Mouse (Mus musculus): ENCODE results near the gene Tubgcp6.

Tubgcp6 gene

GRCm38 (mm10) chr15:89103921-89104320, 19.0 kb downstream of the Tubgcp6 start:
- DNase-seq (ENCODE audit: low read depth, low spot score): no peak

DNA sequence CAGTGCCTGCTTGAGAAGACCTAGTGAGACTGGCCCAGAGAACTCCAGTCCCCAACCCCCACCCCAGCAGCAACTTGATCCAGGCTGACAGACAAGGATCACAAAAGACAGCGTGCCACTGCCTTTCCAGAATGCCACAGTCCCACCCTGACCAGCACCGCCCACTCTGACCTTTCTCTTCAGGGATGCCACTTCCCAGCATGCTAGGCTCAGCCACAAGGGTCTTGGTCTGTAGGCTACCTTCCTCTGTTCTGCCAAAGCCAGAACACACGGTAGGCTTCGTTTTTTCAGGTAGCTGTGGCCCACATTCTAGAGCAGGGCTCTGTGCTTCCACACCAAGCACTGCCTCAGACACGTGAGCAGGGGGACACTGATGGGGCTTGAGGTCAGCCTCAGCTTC, 20.3 kb downstream of the Tubgcp6 start:
- no peak for DNase-seq (ENCODE audit: low read depth, low spot score)

- no peak for DNase-seq (ENCODE audit: low read depth, low spot score)
Observed at GRCm38 (mm10) chr15:89100823-89101222, 22.1 kb downstream of the Tubgcp6 start.

DNA sequence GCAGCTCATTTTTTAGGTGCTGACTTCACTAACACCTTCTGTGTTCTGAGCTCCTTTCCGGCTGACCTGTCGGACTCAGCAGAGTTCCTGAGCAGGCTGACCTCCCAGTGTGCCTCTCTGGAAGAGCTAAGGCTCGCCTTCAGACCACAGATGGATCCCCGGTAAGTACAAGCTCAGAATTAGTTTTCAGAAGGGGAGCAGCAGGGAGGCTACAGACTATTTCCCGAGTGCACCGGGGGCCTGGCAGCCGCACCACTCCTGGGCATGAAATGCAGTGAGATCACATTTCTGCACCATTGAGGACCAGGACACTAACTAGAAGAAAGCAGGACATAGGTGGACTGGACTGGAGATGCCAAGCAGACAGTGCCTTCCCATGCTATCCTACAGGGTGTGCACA, 24.3 kb downstream of the Tubgcp6 start:
- DNase-seq (ENCODE audit: low read depth, low spot score): no peak

DNA sequence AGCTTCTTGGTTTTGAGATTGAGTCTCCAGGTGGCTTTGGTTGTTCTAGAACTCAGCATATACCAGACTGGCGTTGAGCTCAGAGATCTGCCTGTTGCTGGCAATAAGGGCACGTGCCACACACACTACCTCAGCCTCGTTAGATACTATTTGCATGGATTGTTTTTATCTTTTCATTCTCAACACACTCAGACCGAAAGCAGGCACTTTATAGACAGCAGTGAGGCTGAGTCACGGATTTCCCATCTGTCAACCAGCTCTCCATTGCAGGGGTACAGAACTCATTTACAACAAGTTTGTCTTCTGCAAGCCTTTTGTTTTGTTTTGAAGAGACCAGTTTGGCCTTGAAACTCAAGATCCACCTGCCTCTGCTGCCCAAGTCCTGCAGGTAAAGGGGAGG, 25.5 kb downstream of the Tubgcp6 start:
- DNase-seq (ENCODE audit: low read depth, low spot score): no peak

DNA sequence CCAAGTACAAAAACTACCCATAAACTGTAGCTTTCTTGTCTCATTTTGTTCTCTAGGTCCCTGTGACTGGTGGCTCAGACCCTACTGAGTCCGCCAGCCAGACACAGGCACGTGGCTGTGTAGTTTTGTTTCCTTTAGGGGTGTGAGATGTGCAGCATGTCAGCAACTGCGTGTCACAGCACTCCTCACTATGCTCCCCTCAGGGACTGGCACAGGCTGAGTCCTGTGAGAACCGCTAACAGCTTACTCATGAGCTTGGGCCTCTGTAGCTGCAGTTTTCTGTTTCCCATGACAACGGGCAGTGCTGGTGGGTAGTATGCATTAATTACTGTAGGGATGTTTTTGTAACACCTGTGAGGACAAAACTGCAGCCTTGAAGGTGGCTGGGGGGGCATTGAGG, 30.7 kb downstream of the Tubgcp6 start:
- no peak for DNase-seq (ENCODE audit: low read depth, low spot score)

DNA sequence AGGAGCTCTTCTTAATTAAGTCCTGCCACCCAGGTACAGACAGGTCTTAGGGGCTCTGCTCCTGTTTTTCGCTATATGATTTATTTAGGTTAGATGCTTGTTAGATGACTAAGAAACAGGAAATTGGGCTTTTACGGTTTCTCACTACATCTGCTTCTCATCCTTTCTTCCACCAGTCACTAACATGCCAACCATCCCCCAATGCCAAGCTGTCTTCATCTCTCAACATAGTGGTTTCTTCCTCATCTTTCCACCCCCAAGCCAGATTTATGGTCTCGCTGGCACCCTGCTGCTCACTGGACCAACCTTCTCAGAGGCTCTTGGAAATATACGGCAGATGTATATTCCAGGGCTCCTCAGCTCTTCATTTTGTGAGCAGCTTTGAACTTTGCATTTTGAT, 32.2 kb downstream of the Tubgcp6 start:
- DNase-seq (ENCODE audit: low read depth, low spot score): no peak

- no peak for DNase-seq (ENCODE audit: low read depth, low spot score)
Observed at GRCm38 (mm10) chr15:89089248-89090051, 33.5 kb downstream of the Tubgcp6 start.

GRCm38 (mm10) chr15:89088607-89089247, 34.2 kb downstream of the Tubgcp6 start, which contains the start of gene Selenoo:
Gene Selenoo, plus strand, starts transcription at chr15:89089084.
- DNase-seq (ENCODE audit: low read depth, low spot score): peak; percentile 93

- no peak for DNase-seq (ENCODE audit: low read depth, low spot score)
Observed at GRCm38 (mm10) chr15:89084826-89085225, 38.1 kb downstream of the Tubgcp6 start.

DNA sequence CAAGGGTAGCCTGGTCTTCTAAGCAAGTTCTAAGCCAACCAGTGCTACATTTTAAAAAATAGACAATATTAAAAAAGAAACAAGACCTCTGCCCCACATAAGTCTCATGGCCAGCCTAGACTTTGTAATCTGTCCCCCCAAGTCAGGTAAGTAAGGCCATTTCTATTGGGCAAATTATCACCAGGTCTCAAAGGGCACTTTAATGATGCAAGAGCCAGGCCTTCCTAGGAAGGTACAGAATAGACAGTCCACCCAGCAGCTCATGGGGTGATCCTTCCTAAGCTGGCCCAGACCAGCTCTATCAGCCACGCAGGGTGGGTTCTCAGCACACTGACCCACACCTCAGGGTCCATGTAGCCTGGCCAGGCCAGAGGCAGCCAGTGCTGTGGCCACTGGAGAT, 39.0 kb downstream of the Tubgcp6 start:
- no peak for DNase-seq (ENCODE audit: low read depth, low spot score)

GRCm38 (mm10) chr15:89078208-89078836, 44.6 kb downstream of the Tubgcp6 start:
- no peak for DNase-seq (ENCODE audit: low read depth, low spot score)

DNA sequence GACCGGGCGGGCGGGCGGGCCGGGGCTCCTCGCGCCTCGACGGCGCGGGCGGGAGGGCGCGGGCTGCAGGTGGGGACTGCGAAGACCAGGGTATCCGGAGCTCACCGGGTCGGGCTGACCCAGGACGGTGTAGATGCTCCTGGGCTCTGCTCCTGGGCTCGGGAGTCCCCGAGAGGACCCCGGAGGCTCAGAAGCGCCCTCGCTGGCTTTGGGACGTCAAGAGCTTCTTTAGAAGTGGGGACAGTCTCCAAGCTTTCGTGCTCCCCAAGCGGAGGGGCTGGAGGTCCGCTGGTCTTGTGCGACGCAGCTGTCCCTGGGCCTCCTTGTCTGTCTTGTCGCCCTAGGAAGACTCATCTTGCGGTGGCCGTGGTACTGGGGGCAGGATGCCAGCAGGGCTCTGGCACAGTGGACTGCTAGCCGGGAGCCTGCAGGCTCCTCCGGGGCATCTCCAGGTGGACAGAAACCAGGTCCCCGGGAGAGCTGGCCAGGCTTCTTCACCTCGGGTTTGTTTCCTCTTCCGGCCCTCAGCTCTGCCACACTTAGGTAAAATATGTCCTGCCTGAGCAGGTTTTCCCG, 46.7 kb downstream of the Tubgcp6 start:
- DNase-seq (ENCODE audit: low read depth, low spot score): no peak

DNA sequence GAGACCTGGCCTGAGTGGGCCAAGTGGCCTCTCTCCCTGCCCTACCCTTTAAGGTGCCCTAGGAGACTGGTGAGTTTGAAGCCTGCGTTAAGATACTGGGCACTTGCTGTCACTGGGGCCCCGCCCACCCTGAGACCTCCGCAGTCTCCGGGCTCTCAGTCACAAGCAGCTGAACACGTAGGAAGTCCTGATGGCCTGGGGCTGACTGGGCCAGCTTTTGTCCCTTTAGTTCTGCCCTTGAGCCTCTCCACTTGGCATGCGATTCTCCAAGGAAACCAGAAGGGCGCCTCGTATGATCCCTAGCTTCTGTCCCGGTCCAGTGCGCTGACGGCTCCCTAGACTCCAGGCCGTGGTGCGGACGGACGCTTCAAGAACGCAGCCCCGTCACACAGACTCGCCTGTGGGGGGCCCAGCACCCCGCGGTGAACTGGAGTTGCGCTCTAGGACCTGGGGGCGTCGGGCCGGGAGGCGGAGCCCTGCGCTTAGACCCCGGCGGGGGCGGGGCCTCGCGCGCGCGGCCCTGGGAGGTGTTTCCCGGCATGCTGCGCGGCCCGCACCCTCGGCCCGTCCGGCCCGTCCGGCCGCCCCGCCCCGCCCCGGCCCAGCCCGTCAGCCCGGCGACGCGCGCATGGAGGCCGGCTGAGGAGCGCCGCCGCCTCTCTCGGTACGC, 47.3 kb downstream of the Tubgcp6 start:
- DNase-seq (ENCODE audit: low read depth, low spot score): peak; percentile 77

- DNase-seq (ENCODE audit: low read depth, low spot score): no peak
Observed at GRCm38 (mm10) chr15:89074613-89075477, 48.1 kb downstream of the Tubgcp6 start, which contains the start of gene Trabd. Gene Trabd, plus strand, starts transcription at chr15:89075124.

DNA sequence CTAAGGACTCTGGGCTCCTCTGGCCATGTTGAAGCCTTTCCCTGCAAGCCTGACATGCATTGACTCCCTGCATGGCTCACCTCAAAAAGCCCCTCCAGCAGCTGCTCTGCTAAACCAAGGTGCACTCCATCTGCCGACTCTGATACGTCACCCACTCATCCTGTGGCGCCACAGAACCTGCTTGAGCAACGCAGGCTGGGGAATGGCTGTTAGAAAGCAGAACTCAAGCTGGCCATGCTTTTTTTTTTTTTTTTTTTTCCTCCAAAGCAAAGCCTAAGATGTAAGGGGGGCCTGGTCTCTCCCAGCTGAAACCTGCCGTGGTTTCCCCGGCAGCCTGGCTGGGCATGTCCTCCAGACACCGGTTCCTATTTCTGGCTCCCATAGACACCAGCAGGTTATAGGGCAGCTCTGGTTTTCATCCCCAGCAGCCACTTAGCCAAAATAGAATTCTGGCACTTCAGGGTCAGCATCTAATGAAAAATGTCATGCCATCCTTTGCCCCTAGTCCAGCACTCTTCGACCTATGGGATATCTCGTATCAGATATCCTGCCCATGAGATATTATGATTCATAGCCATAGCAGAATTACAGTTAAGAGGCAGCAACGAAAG, 48.8 kb downstream of the Tubgcp6 start:
- DNase-seq (ENCODE audit: low read depth, low spot score): no peak

DNA sequence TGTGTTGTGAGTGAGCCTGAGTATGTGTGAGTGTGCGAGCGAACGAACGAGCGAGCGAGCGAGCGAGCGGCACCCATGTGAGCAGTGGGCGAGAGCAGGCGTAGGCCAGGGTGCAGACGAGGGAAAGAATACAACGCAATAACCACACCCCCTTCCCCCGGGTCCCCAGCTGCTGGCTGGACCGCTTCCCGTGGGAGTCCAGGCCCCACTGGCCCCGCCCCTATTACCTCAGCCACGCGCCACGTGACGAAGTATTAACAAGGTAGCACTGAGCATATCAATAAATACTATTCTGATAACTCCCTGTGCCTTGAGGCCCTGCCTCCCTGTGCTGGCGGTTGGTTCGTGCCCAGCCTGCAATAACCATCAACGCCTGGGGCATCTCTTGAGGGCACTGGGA, 52.3 kb downstream of the Tubgcp6 start:
- no peak for DNase-seq (ENCODE audit: low read depth, low spot score)

DNA sequence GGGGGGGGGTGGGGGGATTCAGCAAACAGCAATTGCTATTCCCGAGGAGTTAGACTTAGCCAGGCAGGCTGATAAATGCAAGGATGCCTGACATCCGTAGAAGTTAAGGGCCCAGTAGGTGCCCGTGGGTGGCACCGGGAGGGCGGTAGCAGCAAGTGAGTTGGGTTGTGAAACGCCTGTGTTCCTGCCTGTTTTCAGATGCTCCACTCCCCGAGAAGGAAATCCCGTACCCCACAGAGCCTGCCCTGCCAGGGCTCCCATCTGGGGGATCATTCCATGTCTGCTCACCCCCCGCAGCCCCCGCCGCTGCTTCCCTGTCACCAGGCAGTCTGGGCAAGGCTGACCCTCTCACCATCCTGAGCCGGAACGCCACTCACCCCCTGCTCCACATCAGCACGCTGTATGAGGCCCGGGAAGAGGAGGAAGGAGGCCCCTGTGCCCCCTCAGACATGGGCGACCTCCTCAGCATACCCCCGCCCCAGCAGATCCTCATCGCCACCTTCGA, 53.5 kb downstream of the Tubgcp6 start:
- DNase-seq (ENCODE audit: low read depth, low spot score): no peak

- DNase-seq (ENCODE audit: low read depth, low spot score): no peak
Observed at GRCm38 (mm10) chr15:89068226-89068625, 54.7 kb downstream of the Tubgcp6 start.

DNA sequence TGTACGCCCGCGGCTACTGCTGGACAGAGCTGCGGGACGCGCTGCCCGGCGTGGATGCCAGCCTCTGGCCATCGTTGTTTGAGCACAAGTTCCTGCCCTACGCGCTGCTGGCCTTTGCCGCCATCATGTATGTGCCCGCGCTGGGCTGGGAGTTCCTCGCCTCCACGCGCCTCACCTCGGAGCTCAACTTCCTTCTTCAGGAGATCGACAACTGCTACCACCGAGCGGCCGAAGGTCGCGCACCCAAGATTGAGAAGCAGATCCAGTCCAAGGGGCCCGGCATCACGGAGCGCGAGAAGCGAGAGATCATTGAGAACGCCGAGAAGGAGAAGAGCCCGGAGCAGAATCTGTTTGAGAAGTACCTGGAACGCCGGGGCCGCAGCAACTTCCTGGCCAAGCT, 55.3 kb downstream of the Tubgcp6 start:
- no peak for DNase-seq (ENCODE audit: low read depth, low spot score)

All from telencephalon, adult 2 months (tissue).